Mouse (Mus musculus): ENCODE results near the gene Kdm1a.

DNA sequence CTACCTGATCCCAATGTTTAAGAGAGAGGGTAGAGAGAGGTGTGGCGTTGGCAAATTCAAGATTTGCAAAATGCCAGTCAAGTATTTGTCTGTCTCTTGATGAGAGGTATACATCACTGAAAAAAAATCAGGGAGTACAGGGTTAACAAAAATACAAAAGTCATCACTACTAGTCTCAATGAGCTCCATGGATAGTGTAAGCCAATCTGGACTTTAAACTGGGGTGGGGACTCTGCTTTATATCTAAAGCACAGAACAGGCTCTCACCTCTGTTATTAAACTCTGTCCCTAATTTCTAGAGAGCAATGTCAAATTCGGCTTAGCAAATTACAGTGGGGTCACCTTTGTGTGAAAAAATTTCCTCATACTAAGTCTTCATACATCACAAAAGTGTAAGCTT, 44.9 kb downstream of the Kdm1a start:
- TF ChIP-seq CTCF (IDR thresholded peaks at IDR 0.05; ENCODE audit: low read depth, low read length): no peak
- TF ChIP-seq POLR2A (IDR thresholded peaks at IDR 0.05; ENCODE audit: borderline replicate concordance, low read depth, low read length): no peak

All from bone marrow macrophage, adult 2 months (primary cell).